Mouse (Mus musculus): ENCODE data around the gene Bmp3. TPM values are rescaled to one million over a fixed set of nuclear protein-coding genes. Genes with fewer than 3 reads are reported as not detected.

Bmp3 gene
- polyA plus RNA-seq, 1 experiment from 2014 or later = 0.68 TPM

- H3K27me3 ChIP-seq (replicated peaks) = no peaks in the 10 kb centered on the region
- H3K9me3 ChIP-seq (replicated peaks) = no peaks in the 10 kb centered on the region
- H3K4me1 ChIP-seq (replicated peaks) = no peaks in the 10 kb centered on the region
- no peak overlapping the region for H3K27ac ChIP-seq (ENCODE audit: poor library complexity, severe bottlenecking)
- no peak for ATAC-seq (ENCODE audit: insufficient number of reproducible peaks, low FRiP score)
- H3K4me2 ChIP-seq = no peak overlapping the region
- H3K4me3 ChIP-seq = no peak overlapping the region
- 79% methylated on average over 5 of the region's 5 CpGs for WGBS
- no peaks in the 10 kb centered on the region for H3K36me3 ChIP-seq
- H3K9ac ChIP-seq = no peak overlapping the region
These were observed 46.7 kb downstream of the Bmp3 start for GRCm38 (mm10) chr5:98900926-98901325.

DNA sequence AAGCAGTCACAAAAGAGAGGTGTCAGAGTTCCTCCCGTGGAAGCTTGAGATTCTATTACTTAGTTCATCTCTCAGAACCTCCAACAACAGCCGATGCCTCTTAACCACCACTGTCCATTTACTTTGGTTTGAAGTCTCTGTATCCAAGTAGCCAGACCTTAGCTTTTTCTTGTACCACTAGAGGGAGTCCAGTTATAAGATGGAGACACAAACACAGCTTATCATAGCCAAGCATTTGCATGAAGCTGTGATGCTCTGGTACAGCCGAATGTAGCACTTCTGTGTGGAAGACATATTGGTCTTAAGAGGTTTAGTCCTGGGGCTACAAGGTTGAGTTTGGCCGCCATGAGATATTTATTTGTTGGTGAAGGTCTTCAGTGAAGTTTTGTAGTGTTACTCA, 48.1 kb downstream of the Bmp3 start:
- Histone ChIP-seq H3K9ac (no peak overlapping the region), H3K36me3 (no peaks in the 10 kb centered on the region), H3K27me3 (replicated peaks) (no peaks in the 10 kb centered on the region), H3K4me2 (no peak overlapping the region), H3K9me3 (replicated peaks) (no peaks in the 10 kb centered on the region), H3K4me3 (no peak overlapping the region), H3K4me1 (replicated peaks) (no peaks in the 10 kb centered on the region), H3K27ac (ENCODE audit: poor library complexity, severe bottlenecking) (no peak overlapping the region)
- no peak for ATAC-seq (ENCODE audit: insufficient number of reproducible peaks, low FRiP score)
- 64% methylated on average over 4 of the region's 4 CpGs for WGBS

GRCm38 (mm10) chr5:98918716-98919115, 64.5 kb downstream of the Bmp3 start:
- H3K9me3 ChIP-seq (replicated peaks) = no peaks in the 10 kb centered on the region
- 0 out of 2 replicates have a peak, but pooled peaks cover 3% of the 10 kb centered on the region for H3K4me1 ChIP-seq (replicated peaks)
- ATAC-seq (ENCODE audit: insufficient number of reproducible peaks, low FRiP score) = no peak
- H3K27me3 ChIP-seq (replicated peaks) = no peaks in the 10 kb centered on the region
- H3K9ac ChIP-seq = no peak overlapping the region
- WGBS = 87% methylated on average over 5 of the region's 5 CpGs
- H3K27ac ChIP-seq (ENCODE audit: poor library complexity, severe bottlenecking) = no peak overlapping the region
- no peaks in the 10 kb centered on the region for H3K36me3 ChIP-seq
- no peak overlapping the region for H3K4me3 ChIP-seq
- H3K4me2 ChIP-seq = no peak overlapping the region

- Histone ChIP-seq H3K9me3 (replicated peaks) (no peaks in the 10 kb centered on the region), H3K27me3 (replicated peaks) (no peaks in the 10 kb centered on the region), H3K36me3 (no peaks in the 10 kb centered on the region), H3K4me3 (no peak overlapping the region), H3K4me1 (replicated peaks) (0 out of 2 replicates have a peak, but pooled peaks cover 3% of the 10 kb centered on the region), H3K9ac (no peak overlapping the region), H3K27ac (ENCODE audit: poor library complexity, severe bottlenecking) (no peak overlapping the region), H3K4me2 (no peak overlapping the region)
- 68% methylated on average over 1 of the region's 1 CpGs for WGBS
- no peak for ATAC-seq (ENCODE audit: insufficient number of reproducible peaks, low FRiP score)
These were observed 67.4 kb downstream of the Bmp3 start for GRCm38 (mm10) chr5:98921608-98922007.

GRCm38 (mm10) chr5:98922921-98923320, 68.7 kb downstream of the Bmp3 start:
- H3K9ac ChIP-seq = no peak overlapping the region
- no peak overlapping the region for H3K4me2 ChIP-seq
- 0 out of 2 replicates have a peak, but pooled peaks cover under 1% of the 10 kb centered on the region for H3K4me1 ChIP-seq (replicated peaks)
- 83% methylated on average over 3 of the region's 3 CpGs for WGBS
- H3K9me3 ChIP-seq (replicated peaks) = no peaks in the 10 kb centered on the region
- H3K27ac ChIP-seq (ENCODE audit: poor library complexity, severe bottlenecking) = no peak overlapping the region
- H3K27me3 ChIP-seq (replicated peaks) = no peaks in the 10 kb centered on the region
- no peak for ATAC-seq (ENCODE audit: insufficient number of reproducible peaks, low FRiP score)
- no peaks in the 10 kb centered on the region for H3K36me3 ChIP-seq
- no peak overlapping the region for H3K4me3 ChIP-seq

Other genes with a start within 250 kb of the Bmp3 start
- 0.34 and 0.60 TPM in 2 replicates for gene Prkg2, start 182.9 kb downstream of the Bmp3 start, polyA plus RNA-seq (2016; fragmentation: Nextera tagmentation; extraction: Ambion mirVana)

All from heart, embryonic 12.5 days (tissue).